ENCODE assay signal across 10 mouse cellular contexts in the genomic region with DNA sequence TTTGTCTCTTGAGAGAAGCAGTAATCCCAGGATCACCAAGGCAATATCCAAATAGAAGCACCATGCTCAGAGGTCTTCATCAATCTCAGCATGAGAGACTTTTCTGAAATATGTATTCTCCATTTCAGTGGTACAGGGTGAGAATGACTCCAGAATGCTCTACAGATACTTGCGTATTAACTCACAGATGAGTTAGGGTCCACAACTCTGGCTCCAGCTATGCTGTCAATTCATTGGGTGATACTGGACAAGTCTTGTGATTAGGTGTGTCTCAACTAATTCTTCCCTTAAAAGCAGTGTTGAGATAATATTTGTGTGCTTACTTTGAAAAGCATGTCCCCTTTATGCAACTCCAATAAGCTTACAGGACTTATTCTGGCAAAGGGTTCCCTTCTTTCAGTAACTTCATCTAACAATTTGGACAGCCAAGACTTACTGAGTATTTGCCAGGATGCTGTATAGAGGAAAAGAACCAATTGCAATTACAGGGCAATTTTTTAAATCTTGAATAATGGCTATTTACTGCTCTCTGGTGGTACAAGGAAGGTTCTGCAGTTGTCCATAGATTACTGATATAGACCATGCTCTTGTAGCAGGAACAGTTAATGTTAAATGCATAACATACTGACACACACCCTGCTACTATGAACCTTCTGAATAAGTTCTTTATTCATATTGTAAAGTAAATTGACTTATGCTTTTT.
A peak's percentile ranks its signal among the peaks of the same experiment; 100 is the strongest.
DNase-seq lines count a peak whose midpoint lies in the region; ATAC-seq and TF ChIP-seq lines count a peak whose summit lies in the region.
"Had no signal": no experiment of that assay in that cellular context is flagged by ENCODE, and none has a peak within 500 bp of the region (broad histone marks: within the 10 kb centered on the region; RNA-seq: fewer than 3 reads in every experiment).

No protein-coding gene starts in this region.

- intact Hi-C loops in gastrocnemius, adult 2 months (cut with DNase I), result loop anchor here (5.0 kb wide), 1 partner anchor 1075 kb away; no protein-coding TSS in a partner anchor

- H3K4me1 ChIP-seq in lung, embryonic 14.5 days (ENCODE audit: insufficient read depth), result no peaks in the 10 kb centered on the region
- no peaks in the 10 kb centered on the region for H3K4me1 ChIP-seq in embryonic facial prominence, embryonic 14.5 days (ENCODE audit: control insufficient read depth, insufficient read depth, low read length)
- H3K4me1 ChIP-seq in neural tube, embryonic 15.5 days, result no peaks in the 10 kb centered on the region

- H3K27me3 ChIP-seq in lung, embryonic 14.5 days (ENCODE audit: insufficient read depth, low read length), result no peaks in the 10 kb centered on the region
- H3K27me3 ChIP-seq in embryonic facial prominence, embryonic 14.5 days (replicated peaks; ENCODE audit: control insufficient read depth, insufficient read depth, low read length), result no peaks in the 10 kb centered on the region
- no peaks in the 10 kb centered on the region for H3K27me3 ChIP-seq in neural tube, embryonic 15.5 days (replicated peaks)

- no peak for DNase-seq in gastrocnemius, adult 2 months
- DNase-seq in gastrocnemius, adult 18-20 months (ENCODE audit: low spot score), result no peak
- DNase-seq in lung, embryonic 14.5 days, result peak; percentile 84
- DNase-seq in lung, postnatal 4 days, result no peak
- peak; percentile 75 for DNase-seq in embryonic facial prominence, embryonic 14.5 days (ENCODE audit: low spot score)
- no peak for DNase-seq in right cerebral cortex, postnatal 36 days (ENCODE audit: low spot score in 2 of 2)
- no peak for DNase-seq in thymus, postnatal 36 days
- DNase-seq: kidney, postnatal 14 days; right cerebral cortex, postnatal 4 days had no signal

- H3K9ac ChIP-seq in lung, embryonic 14.5 days, result no peak overlapping the region
- no peak overlapping the region for H3K9ac ChIP-seq in embryonic facial prominence, embryonic 14.5 days (ENCODE audit: low read depth, low read length)
- no peak overlapping the region for H3K9ac ChIP-seq in neural tube, embryonic 15.5 days (replicated peaks)

- peak; percentile 65 for ATAC-seq in lung, embryonic 14.5 days (ENCODE audit: insufficient read depth)
- 0 out of 2 replicates have a peak, but pooled peaks have one; percentile 33 for ATAC-seq in embryonic facial prominence, embryonic 14.5 days (ENCODE audit: low read depth)
- peak; percentile 61 for ATAC-seq in neural tube, embryonic 15.5 days (ENCODE audit: low FRiP score)

- no peaks in the 10 kb centered on the region for H3K36me3 ChIP-seq in lung, embryonic 14.5 days (ENCODE audit: insufficient read depth)
- H3K36me3 ChIP-seq in embryonic facial prominence, embryonic 14.5 days (ENCODE audit: control insufficient read depth, insufficient read depth, low read length), result no peaks in the 10 kb centered on the region
- no peaks in the 10 kb centered on the region for H3K36me3 ChIP-seq in neural tube, embryonic 15.5 days

- no peaks in the 10 kb centered on the region for H3K9me3 ChIP-seq in lung, embryonic 14.5 days (ENCODE audit: low read depth, low read length)
- no peaks in the 10 kb centered on the region for H3K9me3 ChIP-seq in embryonic facial prominence, embryonic 14.5 days (ENCODE audit: control insufficient read depth, low read length)
- no peaks in the 10 kb centered on the region for H3K9me3 ChIP-seq in neural tube, embryonic 15.5 days (replicated peaks)

- peak; percentile 48 for TF ChIP-seq CTCF in gastrocnemius, adult 2 months (IDR thresholded peaks at IDR 0.05)
- peak; percentile 69 for TF ChIP-seq CTCF in lung, embryonic 14.5 days (IDR thresholded peaks at IDR 0.05; ENCODE audit: low read depth)

- WGBS in lung, embryonic 14.5 days, result 63% methylated on average over 1 of the region's 1 CpGs
- WGBS in embryonic facial prominence, embryonic 14.5 days, result 89% methylated on average over 1 of the region's 1 CpGs
- 98% methylated on average over 1 of the region's 1 CpGs for WGBS in neural tube, embryonic 15.5 days

- no peak overlapping the region for H3K4me3 ChIP-seq in gastrocnemius, adult 2 months
- H3K4me3 ChIP-seq in lung, embryonic 14.5 days (ENCODE audit: low read depth, low read length), result no peak overlapping the region
- H3K4me3 ChIP-seq in embryonic facial prominence, embryonic 14.5 days (ENCODE audit: low read depth, low read length), result no peak overlapping the region
- H3K4me3 ChIP-seq in neural tube, embryonic 15.5 days (replicated peaks), result no peak overlapping the region

- no peak overlapping the region for H3K4me2 ChIP-seq in lung, embryonic 14.5 days
- H3K4me2 ChIP-seq in embryonic facial prominence, embryonic 14.5 days (ENCODE audit: low read depth, low read length), result no peak overlapping the region
- no peak overlapping the region for H3K4me2 ChIP-seq in neural tube, embryonic 15.5 days

- no peak overlapping the region for H3K27ac ChIP-seq in gastrocnemius, adult 2 months
- no peak overlapping the region for H3K27ac ChIP-seq in lung, embryonic 14.5 days (ENCODE audit: low read depth)
- H3K27ac ChIP-seq in embryonic facial prominence, embryonic 14.5 days (replicated peaks; ENCODE audit: low read depth, low read length), result no peak overlapping the region
- H3K27ac ChIP-seq in neural tube, embryonic 15.5 days (replicated peaks), result no peak overlapping the region

Comparison
In these comparisons a context has a peak if more than half of its experiments do, and no peak if none do; other contexts are left out.
1. DNase-seq: peak in lung, embryonic 14.5 days (single experiment) and embryonic facial prominence, embryonic 14.5 days (single experiment); none in gastrocnemius, adult 2 months (single experiment), gastrocnemius, adult 18-20 months (single experiment), lung, postnatal 4 days (0 of 2), right cerebral cortex, postnatal 36 days (0 of 2) and thymus, postnatal 36 days (0 of 2).
2. Peak in every context shown above with its lines, with median percentiles within 50 percentile points of each other: ATAC-seq.